Mouse (Mus musculus) thymus, postnatal 4 days (tissue): Measurements from ENCODE around the gene Gm34302.

Experiments used
- DNase-seq: peaks from one replicate; pipeline ENCODE4 v3.0.0; 2021

Gene Gm34302

DNA sequence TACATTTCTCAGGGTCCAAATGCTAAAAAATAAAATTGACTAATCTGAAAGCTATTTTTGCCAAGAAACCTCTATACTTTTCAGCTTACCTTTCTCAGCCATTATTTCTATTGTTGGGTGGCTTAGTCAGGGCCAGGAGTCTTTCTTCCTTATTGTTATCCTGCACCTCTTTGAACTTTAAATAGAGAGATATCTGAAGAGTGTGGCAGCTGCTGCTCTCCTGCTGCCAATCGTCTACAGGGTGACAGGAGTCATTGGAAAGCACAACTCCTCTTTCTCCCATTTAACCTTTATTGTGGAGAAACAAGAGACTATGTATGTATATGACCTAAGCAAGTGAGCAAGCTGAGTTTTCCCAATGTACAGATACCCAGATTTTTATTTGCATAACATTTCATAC is at the start of gene Gm34302:
TSS of gene Gm34302 (minus strand) at position 154 of the 400 bp plus-strand sequence.
- DNase-seq, result no peak

DNA sequence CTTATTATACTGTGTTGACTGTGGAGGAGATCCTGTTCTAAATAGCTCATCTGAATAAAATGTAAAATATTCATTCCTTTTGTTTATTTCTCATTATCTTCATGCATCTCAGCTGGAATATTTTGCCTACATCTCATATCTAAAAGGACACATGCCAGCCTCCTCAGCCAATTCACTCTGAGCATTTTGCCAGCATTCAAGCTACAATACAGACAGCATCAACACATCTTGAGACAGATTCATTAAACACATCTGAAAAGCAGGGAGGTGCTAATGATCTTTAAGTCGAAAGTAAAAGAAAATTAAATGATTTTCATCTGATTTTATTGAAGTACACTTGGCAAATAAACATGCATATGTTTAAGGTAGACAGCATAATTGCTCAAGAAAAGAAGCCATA is 48.2 kb upstream of the Gm34302 start:
- no peak for DNase-seq

DNA sequence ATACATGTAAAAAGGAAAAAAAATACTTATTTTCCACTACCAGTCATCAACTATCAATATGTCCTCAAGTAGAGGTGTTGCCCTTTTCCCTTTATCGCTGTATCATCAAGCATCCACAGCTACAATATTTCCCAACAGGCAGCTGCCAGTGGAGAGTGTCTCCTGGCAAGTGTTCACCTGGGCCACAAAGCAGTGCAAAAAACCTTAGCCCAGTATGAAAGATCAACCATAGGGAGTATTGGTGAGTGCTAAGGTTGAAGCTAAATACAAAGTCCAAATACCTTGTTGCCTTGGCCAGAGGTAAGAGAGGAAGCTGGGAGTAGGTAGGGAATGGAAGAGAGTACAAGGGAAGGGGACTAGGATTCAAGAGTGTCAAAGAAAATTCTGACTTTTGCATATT is 34.0 kb upstream of the Gm34302 start:
- DNase-seq, result no peak

DNA sequence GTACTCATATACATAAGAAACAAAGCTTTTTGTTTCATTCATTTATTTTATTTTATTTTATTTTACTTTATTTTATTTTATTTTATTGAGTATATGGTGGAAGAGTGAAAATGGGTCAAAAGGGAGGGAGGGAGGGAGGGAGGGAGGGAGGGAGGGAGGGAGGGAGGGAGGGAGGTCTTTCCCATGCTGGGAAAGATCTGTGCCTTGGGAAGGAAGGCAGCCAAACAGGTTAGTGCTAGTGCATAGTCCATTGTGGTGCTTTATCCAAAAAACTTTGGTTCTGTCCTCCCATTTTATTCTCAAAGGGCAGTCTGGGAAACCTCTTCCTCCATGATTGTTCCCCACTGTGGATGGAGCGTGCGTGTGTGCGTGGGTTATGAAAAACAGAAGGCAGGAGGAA is 32.6 kb upstream of the Gm34302 start:
- peak; percentile 19 for DNase-seq

DNA sequence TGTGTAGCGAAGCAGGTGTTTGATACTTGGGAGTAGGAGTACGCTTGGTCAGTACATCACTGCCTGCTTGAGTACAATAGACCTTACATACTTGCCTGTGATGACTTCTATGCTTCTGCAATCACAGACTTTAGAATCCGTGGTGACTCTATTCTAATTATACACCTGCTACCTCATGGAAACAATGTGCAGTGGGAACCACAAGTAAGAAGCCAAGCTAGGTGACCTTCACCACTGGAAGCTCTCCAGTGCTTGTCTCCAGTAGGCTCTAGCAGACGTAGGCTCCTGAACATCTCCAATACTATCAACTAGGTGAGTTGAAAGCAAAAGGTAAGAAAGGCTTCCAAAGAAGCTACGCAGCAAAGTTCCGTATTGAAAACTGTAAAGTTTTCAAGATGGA is 27.6 kb upstream of the Gm34302 start:
- DNase-seq, result no peak

DNA sequence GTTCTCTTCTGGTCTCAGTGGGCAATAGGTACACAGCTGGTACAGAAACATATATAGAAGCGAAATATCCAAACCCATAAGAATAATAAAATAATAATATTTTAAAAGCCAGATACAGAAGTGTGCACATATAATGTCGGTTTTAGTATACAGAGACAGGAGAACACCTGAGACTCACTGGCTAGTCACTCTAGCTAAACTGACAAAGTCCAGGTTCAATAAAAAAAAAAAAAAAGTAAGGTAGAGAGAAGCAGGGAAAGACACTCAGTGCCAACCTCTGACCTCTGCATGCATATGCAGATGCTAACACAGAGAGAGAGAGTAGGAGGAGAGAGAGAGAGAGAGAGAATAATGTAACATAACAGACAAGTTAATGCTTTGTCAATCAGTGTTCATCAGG is 25.8 kb upstream of the Gm34302 start:
- DNase-seq, result no peak

DNA sequence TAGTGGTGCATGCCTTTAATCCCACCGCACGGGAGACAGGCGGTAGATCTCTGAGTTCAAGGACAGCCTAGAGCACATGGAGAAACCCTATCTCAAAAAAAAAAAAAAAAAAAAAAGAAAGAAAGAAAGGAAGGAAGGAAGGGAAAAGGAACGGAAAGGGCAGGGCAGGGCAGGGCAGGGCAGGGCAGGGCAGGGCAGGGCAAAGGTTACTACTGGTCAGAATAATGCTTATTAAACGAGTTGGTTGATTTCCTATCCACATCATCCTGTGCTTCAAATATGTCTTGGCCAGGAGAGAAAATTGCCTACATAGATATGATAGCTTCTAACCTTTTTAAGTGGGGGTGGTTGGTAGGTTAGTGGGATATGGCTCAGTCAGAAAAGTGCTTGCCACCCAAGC is 25.2 kb upstream of the Gm34302 start:
- no peak for DNase-seq

DNA sequence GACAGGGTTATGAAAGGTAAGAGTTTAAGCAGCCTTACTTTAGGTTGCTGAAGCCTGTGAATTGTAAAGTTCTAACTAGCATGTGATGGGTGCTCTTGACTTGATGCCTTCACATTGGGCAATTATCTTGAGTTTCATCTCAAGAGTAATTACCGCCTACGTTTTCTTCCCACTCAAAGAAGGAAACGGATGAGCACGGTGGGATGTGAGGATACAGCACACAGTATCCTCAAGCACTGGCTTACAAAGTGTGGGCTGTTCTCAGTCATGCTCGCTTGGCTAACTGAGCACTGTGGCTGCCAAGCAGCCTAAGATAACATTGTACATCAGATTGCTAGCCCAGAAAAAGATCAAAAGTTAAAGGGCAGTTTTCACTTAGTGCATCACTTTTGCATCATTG is 20.8 kb upstream of the Gm34302 start:
- DNase-seq, result no peak

DNA sequence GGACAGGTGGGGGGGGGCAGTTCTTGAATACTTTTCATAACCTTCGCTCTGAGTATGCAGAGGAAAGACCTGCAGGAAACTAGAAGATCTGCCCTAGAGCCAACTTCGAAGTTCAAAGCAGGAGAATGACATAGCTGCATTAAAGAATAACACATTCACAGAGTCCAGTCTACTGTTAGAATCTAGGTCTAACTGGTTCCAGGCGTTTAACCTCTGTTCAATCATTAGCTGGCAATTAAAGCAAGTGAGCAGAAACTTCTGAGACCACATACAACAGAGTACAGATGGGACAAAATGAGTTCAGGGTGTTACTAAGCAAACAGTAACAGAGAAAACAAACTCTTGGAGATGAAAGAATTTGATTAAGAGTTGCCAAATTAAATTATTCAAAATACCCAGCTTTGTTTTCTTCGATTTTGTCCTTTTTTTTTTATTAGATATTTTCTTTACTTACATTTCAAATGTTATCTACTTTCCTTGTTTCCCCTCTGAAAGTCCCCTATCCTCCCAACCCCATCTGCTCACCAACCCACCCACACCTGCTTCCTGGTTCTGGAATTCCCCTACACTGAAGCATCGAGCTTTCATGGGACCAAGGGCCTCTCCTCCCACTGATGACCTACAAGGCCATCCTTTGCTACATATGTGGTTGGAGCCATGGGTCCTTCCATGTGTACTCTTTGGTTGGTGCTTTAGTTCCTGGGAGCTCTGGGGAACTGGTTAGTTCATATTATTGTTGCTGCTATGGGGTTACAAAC is 11.1 kb upstream of the Gm34302 start:
- no peak for DNase-seq

DNA sequence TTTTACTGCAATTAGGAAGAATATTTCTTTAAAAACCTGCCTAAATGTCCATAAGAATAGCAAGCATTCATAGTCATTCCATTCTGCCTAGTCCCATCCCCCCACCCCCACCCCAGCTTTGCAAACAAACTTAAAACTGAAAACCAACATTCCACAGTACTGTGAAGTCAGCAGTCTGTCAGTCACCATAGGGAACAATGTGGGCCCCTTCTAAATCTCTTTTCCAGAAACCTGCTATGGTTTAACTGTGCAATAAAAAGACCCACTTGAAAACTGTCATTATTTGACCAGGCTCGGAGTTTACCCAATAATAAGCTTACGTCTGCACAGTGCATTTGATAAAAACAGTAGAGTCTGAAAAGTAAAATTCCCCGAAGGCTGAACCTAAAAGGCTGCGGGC is 9.9 kb upstream of the Gm34302 start:
- DNase-seq, result no peak

DNA sequence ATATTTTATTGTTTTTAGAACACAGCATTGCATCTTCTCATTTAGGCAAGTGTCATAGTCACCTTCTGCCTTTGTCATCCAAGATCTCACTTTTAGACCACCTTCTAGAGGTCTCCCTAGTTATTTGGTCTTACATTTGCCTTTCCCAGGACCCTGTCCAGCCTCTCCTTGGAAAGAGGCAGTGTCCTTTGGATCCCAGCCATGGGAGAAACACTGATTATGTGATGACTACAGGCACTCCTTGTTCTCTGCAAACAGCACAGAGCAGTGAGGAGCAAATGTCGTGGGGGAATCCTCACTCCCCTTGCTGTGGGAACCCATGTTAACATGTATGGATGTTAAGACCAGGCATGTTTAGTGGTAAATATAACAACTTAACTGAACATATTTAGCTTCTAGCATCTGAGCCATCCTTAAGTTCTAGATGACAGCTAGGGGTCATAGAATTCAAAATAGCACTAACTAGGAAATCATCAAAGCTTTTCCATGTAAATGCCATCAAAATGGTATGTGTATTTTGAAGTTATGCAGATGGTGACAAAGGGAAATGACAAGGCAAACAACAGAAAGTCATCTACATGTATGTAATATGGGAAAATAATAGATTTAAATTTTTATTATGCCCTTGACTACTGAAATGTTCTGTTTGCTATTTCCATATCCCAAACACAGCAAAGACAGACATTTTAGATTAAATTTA is 43.1 kb downstream of the Gm34302 start:
- DNase-seq, result no peak

DNA sequence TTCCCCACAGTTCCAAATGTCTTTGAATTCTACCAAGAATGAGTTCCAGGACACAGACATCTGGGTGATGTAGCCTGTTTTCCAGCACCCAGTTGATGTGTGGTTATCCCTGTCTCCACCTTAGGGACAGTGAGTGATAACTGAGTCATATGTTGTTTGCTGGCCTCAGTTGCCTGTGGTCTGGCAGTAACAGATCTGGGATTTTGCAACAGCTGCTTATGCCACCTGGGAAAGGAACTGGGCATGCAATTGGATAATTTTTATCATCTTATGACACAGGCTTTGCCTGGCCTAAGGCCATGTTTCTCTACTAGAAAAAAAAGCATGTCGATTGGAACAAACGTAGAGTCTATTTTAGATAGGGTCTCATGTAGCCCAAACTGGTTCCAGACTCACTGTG is 43.9 kb downstream of the Gm34302 start:
- DNase-seq, result no peak

DNA sequence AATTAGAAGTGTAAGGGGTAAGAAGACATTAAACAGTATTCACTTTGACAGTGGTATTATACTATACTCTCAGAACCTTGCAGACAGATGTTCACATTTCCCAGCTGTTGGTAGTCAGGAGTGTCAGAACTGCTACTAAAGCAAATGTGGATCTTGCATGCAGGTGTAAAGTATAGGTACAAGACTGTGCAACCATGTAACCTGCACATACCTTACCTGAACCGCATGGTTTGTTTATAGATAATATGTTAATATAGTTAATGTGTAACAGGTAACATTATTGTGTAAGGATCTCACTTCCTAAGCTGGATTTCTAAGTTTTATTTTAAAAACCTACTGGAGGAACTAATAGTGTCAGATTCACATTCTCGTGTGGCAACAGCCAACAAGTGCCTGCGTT is 44.8 kb downstream of the Gm34302 start:
- DNase-seq, result no peak
